Mouse (Mus musculus): ENCODE results near the gene Atg4a.

DNA sequence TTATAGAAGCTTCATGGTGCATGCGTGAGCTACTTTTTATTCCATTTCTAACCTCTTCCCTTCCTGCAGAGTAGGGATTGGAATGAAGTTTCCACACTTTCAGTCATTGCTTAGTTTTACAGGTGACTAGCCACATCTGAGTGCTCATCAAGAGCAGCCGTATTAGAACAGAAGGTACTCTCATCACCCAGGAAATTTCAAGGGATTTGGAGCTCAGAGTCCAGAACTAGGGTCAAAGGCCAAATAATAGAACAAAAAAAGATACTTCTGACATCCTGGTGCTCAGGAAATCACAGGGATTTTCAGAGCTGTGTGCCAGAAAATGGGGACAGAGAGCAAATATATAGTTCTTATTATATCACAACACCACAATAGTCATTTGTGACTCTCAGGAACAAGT lies 28.5 kb downstream of the Atg4a start:
- TF ChIP-seq CTCF (IDR thresholded peaks at IDR 0.05; ENCODE audit: low read depth, low read length), result no peak
- no peak for TF ChIP-seq POLR2AphosphoS5 (IDR thresholded peaks at IDR 0.05; ENCODE audit: insufficient replicate concordance, low read depth, low read length)
